Mouse (Mus musculus) gastrocnemius, postnatal 14 days (tissue): ENCODE data around the gene Nipsnap3b. TPM values are rescaled to one million over a fixed set of nuclear protein-coding genes. Genes with fewer than 3 reads are reported as not detected.

Source experiments
- DNase-seq: peaks from one replicate; pipeline ENCODE4 v3.0.0; 2021; ENCODE audit warnings: mixed read lengths
- intact Hi-C: fragments of 180-260 bp; cut with DNase I; formaldehyde crosslinking; loops from one replicate; pipeline ENCODE4 v1.15.1; 2025; ENCODE audit warnings: low total_unique reads
- total RNA-seq, 2 experiments: library from RNA; stranded (reverse); gene quantifications; 2 replicates each; pipeline ENCODE4 v1.2.3; 2021

The Nipsnap3b gene
- total RNA-seq, 2 experiments from 2014 or later = 4.5 to 6.5 TPM

GRCm38 (mm10) chr4:53062301-53063008, 50.8 kb downstream of the Nipsnap3b start:
- DNase-seq = no peak
- intact Hi-C loops = no loop called here

Other genes with a start within 250 kb of the Nipsnap3b start
- not detected for gene Olfr275, start 197.3 kb upstream of the Nipsnap3b start, total RNA-seq
- gene Olfr273, start 152.6 kb upstream of the Nipsnap3b start, total RNA-seq = not detected
- not detected for gene Olfr272, start 92.7 kb upstream of the Nipsnap3b start, total RNA-seq
- not detected for gene Olfr270, start 47.3 kb upstream of the Nipsnap3b start, total RNA-seq
- gene Nipsnap3a, start 22.6 kb upstream of the Nipsnap3b start, total RNA-seq = not detected
- 10 to 100 TPM; 14.7 to 25.4 TPM for gene Abca1, start 148.0 kb downstream of the Nipsnap3b start, total RNA-seq